Mouse (Mus musculus) adrenal gland, postnatal 10 days (tissue): Measurements from ENCODE around the gene Stxbp6. TPM values are rescaled to one million over a fixed set of nuclear protein-coding genes. Genes with fewer than 3 reads are reported as not detected.

Experiments used
- DNase-seq: peaks from one replicate; pipeline ENCODE4 v3.0.0; 2021; ENCODE audit warnings: mixed read lengths
- total RNA-seq, 2 experiments: library from RNA; stranded (reverse); gene quantifications; 2 replicates each; pipeline ENCODE4 v1.2.3; 2021

Gene Stxbp6
- total RNA-seq, 2 experiments from 2014 or later: 17.6 to 20.7 TPM

GRCm38 (mm10) chr12:44996274-44996673 is 78.2 kb downstream of the Stxbp6 start:
- DNase-seq: no peak

DNA sequence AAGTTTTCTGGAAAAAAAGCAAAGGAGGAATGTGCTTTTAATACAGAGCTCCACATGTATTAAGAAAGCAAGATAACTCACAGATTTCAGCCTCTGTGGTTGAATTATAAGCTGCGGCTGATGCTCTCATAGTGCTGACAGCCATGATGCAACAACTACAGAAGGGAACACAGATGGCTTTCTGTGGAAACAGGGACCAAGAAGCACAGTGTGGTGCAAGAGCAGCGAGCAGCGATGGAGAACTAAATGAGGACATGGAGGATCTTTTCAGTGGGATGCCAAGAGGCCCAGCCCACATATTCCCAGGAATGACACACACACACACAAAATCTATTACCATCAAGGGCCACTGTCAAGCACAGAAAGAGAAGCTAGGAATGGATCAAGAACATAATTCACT is 81.1 kb downstream of the Stxbp6 start:
- no peak for DNase-seq

DNA sequence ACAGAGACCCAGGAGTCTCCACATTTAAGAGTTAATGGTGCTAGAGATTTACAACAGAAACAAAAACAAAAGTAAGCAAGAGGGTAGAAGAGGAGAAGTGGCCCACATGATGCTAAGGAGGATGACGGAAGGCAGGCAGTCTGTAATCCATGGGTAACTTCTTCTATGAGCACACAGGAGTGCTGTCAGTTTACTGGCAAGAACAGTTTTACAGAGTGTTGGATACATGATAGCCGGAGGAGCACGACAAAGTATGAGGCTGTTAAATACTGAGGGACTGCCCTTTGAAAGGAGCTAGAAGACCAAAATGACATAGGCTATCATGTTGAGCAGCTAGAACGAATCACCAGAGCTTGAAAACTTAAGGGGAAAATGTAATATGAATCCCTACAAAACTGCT is 81.7 kb downstream of the Stxbp6 start:
- DNase-seq: no peak

DNA sequence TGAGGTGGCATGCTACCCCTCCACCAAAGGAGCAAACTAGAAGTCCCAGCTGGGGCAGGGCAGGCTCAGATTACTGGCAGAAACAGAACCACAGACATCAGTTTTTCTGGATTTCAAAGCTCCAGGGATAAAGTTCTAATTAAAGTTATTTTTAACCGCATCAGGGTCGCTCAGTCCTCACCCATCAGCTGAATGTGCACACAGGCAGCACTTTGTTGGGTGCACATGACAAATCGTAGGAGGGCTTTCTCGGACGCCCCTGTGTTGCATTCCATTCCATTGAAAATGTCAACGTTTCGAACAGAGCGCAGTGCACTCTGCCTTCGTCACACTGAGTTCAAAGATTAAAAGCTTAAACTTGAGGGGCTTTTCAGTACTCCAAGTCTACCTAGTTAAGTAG is 84.1 kb downstream of the Stxbp6 start:
- DNase-seq: no peak

- no peak for DNase-seq
Measured at GRCm38 (mm10) chr12:44989011-44989410, 85.5 kb downstream of the Stxbp6 start.

- no peak for DNase-seq
Measured at GRCm38 (mm10) chr12:44987762-44988161, 86.7 kb downstream of the Stxbp6 start.

DNA sequence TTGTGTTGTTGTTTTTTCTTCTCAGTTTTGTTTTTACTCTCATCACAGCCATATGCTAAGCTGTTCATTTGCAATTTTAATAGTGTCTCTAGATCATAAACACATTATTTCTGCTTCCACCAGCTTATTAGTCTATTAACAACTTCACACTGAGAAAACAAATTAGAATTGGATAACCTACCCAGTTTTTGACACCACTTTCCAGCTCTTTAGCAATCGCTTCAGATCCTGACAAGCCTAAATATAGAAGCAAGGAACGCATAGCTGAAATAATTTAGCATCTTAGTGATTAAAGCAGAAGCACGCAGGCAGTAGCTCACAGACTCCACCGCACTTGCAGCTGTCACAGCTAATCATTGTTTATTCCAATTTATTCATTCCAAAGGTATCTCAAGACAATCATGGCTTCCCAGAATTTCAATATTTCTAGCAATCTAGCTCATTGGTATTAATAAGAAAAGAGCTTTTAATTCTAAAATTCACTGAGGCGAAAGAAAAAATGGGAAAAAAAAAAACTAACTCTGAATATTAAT is 95.1 kb downstream of the Stxbp6 start:
- no peak for DNase-seq

GRCm38 (mm10) chr12:44975266-44975665 is 99.2 kb downstream of the Stxbp6 start:
- DNase-seq: peak; percentile 29

- no peak for DNase-seq
Measured at GRCm38 (mm10) chr12:44971477-44971876, 103.0 kb downstream of the Stxbp6 start.

DNA sequence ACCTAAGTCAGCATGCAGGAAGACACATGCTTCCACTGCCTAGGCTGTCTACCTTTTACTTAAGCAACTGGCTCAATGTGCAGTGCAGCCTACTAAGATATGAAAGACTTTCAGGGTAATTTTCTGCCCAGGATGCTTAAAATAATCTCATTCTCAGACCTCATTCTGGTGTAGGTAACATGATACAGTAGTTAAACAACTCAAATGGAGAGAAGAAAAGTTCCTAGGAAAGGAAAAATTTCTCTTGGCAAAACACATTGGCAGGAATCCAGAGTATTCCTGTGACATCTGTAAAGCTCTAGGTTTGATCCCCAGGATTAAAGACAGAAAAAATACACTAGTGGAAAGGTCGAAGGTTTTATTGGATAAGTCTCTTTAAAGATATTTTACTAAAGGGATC is 107.1 kb downstream of the Stxbp6 start:
- no peak for DNase-seq

DNA sequence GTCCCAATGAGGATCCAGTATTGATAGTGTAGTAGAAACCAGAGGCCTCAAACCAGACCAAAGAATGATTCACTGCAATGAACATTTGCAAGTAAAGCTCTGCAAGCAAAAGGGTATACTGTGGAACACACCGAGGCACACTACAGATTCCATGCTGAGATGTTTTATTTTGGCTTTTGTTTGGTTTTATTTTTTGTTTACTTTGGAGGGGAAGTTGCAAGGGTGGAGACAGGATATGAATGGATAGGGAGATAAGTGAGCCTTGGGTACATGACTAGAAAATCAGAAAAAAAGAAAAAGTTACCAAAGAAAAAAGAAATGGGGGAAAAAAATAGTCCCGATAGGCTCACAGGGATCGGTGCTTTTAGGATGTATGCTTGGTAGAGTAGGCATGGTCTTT is 117.0 kb downstream of the Stxbp6 start:
- DNase-seq: no peak

GRCm38 (mm10) chr12:44953121-44953520 is 121.4 kb downstream of the Stxbp6 start:
- peak; percentile 30 for DNase-seq

DNA sequence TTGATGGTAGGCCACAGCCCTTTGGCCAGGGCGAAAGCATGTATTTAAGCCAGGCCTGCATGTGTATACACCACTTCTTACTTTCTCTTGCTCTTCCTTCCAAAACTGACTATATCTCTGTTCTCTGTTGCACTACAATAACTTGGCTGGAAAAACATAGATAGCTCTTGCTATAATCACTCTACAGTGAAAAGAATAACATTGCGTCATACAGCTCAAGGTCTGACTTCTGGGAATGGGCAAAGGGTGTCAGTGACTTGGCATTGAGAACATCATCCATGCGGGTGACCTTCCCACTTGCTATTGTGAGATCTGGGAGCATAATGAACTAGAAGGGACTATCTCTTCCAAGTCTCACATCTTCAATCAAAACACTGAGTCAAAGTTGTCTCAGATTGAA is 122.4 kb downstream of the Stxbp6 start:
- peak; percentile 28 for DNase-seq

DNA sequence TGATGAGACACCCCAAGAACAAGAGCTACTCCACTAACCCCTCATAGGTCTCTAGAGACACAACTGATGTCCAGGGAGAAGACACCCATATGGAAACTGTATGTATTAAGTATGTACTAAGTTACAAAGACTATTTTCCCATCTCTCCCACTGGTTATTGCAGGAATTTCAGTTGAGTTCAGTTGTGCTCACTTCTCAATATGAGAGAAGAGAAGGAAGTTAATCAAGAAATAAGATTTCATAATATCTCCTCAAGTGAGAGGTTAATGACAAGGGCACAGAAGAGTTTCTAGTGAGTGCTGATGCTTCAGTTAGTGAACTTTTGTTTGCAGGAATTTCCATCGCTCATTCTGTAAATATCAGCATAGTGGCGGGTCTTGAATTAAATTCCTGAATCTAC is 124.0 kb downstream of the Stxbp6 start:
- DNase-seq: no peak

DNA sequence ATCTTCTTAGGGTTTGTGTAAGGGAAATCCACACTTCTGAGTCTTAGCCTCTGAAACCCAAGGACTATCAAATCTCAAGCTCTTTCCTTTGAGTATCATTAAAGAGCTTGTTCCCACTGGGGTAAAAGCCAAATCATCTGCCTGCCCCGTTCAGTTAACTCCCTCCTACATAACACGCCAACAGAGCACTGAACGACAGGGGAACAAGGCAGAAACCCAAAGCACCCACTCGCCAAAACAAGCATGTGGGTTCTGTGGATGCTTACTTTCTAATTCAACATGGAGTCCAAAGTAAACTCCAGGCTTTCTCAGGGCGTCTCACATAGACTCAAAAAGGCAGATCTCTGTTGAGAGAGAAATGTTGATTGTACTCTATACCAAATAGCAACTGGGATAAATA is 126.7 kb downstream of the Stxbp6 start:
- DNase-seq: no peak

- no peak for DNase-seq
Measured at GRCm38 (mm10) chr12:44940325-44940724, 134.2 kb downstream of the Stxbp6 start.

DNA sequence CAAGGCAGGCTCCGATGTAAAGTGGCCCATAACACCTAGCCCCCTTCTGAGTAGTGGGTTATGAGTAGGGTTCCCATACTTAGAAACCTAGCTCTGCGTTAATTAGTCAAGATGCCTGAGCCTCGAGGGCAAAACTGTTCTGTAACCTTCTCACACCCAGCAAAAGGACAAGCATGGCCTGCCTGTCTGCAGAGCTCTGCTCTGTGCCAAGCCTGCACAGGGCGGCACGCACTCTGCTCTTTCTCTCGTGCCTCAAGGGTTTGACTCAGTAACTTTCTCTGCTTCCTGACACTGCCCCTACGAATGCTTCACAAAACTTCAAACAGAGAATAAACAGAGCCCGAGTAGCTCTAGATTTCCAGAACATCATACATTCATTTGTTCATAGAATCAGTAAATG is 135.4 kb downstream of the Stxbp6 start:
- no peak for DNase-seq

DNA sequence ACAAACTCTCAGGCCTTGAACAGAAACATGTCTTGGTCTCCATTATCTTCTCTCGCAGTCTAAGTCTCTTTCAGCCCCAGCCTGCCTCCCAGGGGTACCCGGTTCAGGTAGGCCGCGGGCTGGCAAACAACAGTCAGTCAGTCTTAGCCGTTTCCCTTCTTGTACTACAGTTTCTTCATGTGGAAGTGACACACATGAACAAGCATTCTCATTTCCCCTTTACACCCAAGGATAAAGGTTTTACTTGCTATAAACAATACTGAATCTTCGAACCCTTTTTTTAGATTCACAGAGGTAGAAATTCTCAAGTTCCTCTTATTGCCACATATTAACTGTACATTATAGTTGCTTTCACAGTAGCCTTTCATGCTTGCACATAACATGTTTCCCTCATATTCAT is 141.6 kb downstream of the Stxbp6 start:
- DNase-seq: no peak

- DNase-seq: no peak
Measured at GRCm38 (mm10) chr12:44931716-44932115, 142.8 kb downstream of the Stxbp6 start.

- no peak for DNase-seq
Measured at GRCm38 (mm10) chr12:44928456-44928855, 146.1 kb downstream of the Stxbp6 start.

GRCm38 (mm10) chr12:44925901-44926300 is 148.6 kb downstream of the Stxbp6 start:
- no peak for DNase-seq

GRCm38 (mm10) chr12:44923273-44923672 is 151.2 kb downstream of the Stxbp6 start:
- DNase-seq: no peak

DNA sequence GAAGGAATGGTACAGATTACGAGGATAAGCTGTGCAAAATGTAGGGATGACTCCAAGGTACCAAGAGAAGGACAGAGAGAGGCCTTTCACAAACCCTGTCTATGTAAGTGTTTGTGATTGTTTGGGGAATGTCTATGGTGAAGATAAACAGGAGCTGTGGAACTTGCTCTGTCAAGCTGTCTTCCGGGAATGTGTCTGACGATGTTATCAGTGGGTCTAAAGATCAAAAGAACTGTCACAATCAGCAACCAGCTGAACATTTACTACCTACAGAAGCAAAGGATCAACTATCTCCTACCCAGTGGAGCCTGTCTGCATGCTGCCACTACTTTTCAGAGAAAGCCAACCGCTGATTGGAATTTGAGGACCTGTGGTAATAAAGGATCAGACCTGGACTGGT is 152.3 kb downstream of the Stxbp6 start:
- no peak for DNase-seq

DNA sequence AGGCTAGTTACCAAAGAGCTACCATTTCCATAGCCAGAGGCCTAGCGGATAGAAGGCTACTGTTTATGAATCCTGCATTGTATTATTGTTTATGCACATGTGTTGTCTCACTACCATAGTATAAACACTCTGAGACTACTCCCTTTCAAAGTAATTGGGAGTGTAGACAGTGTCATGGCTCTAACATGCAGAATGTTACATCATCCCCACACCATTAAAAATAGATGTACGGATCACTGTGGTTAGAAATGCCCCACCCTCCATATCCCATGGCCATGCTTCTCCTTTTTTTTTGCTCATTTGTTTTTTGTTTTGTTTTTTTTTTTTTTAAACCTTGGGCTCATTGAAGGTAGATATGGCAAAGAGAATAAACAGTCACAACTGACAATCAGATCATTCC is 154.9 kb downstream of the Stxbp6 start:
- no peak for DNase-seq

DNA sequence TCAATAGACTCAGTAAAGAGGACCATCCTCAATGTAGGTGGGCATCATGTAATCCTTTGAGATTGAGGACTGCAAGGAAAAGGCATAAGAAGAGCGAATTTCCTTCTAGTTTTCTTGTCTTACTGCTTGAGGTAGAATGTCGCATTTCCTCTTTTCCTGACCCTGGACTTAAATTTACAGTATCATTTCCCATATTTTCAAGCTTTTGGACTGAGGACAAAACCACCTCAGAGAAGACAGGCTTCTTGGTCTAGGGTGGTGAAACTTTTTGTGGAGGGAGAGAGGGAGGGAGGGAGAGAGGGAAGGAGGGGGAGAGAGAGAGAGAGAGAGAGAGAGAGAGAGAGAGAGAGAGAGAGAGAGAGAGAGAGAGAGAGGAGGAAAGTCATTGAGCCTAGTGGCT is 155.6 kb downstream of the Stxbp6 start:
- no peak for DNase-seq
